Mouse (Mus musculus) bone marrow, adult 2 months (tissue): Measurements from ENCODE around the gene Zdhhc18.

Experiments
- CTCF ChIP-seq: fragments of 200-500 bp; IDR thresholded peaks from 2 replicates; pipeline ENCODE4 v1.5.1; 2011; ENCODE audit warnings: low read length, control low read depth; ENCODE audit not compliant: control insufficient read depth, insufficient read depth
- POLR2A ChIP-seq: fragments of 200-500 bp; IDR thresholded peaks from 2 replicates; pipeline ENCODE4 v1.6.1; 2011; ENCODE audit warnings: low read depth, mild to moderate bottlenecking, control low read depth, low read length, borderline replicate concordance; ENCODE audit not compliant: control insufficient read depth

DNA sequence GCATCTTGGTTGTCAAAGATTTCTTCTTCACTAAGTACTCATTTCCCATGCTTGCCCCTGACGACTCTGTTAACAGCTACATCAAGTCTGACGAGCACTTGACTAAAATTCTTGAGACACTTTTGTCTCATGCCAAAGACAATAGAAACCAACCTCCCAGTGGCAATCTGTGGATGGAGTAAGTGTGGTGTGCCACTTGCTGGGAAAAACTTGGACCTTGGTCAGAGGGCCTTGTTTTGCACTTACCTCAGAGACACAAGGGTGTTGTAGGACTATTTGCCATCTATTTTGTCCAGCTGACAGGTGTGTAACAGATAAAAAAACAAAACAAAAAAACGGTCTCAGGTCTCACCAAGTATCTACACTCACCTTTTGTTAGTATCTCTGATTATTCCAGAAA is 26.2 kb upstream of the Zdhhc18 start:
- no peak for TF ChIP-seq POLR2A
- no peak for TF ChIP-seq CTCF
